Mouse (Mus musculus) ES-CJ7 (cell line): ENCODE measurements around the gene Abhd17a.

Experiments used
- DNase-seq: peaks from one replicate; pipeline ENCODE4 v3.0.0; 2011; ENCODE audit warnings: low read depth, low spot score

The Abhd17a gene

GRCm38 (mm10) chr10:80548428-80549006 is 41.6 kb downstream of the Abhd17a start:
- DNase-seq = peak; percentile 53

- no peak for DNase-seq
These were observed 42.6 kb downstream of the Abhd17a start for GRCm38 (mm10) chr10:80547539-80547938.

GRCm38 (mm10) chr10:80546945-80547344 is 43.2 kb downstream of the Abhd17a start:
- DNase-seq = no peak

- no peak for DNase-seq
These were observed 44.6 kb downstream of the Abhd17a start for GRCm38 (mm10) chr10:80545590-80545989.

GRCm38 (mm10) chr10:80543873-80544272 is 46.3 kb downstream of the Abhd17a start:
- no peak for DNase-seq

- no peak for DNase-seq
These were observed 50.6 kb downstream of the Abhd17a start for GRCm38 (mm10) chr10:80539493-80539892.

GRCm38 (mm10) chr10:80538710-80539394 is 51.3 kb downstream of the Abhd17a start, which contains the start of gene Atp8b3:
Gene Atp8b3, minus strand, starts transcription at chr10:80539124.
- peak; percentile 99 for DNase-seq

- DNase-seq = no peak
These were observed 52.0 kb downstream of the Abhd17a start for GRCm38 (mm10) chr10:80538180-80538579.

GRCm38 (mm10) chr10:80535711-80536110 is 54.4 kb downstream of the Abhd17a start:
- peak; percentile 65 for DNase-seq

- peak; percentile 45 for DNase-seq
These were observed 55.1 kb downstream of the Abhd17a start for GRCm38 (mm10) chr10:80535071-80535470.

GRCm38 (mm10) chr10:80533704-80534103 is 56.4 kb downstream of the Abhd17a start:
- DNase-seq = peak; percentile 70
